Mouse (Mus musculus): ENCODE results near the gene Epha3. TPM values are rescaled to one million over a fixed set of nuclear protein-coding genes. Genes with fewer than 3 reads are reported as not detected.

Epha3 gene
- polyA plus RNA-seq, 1 experiment from 2014 or later: 11.9 TPM

DNA sequence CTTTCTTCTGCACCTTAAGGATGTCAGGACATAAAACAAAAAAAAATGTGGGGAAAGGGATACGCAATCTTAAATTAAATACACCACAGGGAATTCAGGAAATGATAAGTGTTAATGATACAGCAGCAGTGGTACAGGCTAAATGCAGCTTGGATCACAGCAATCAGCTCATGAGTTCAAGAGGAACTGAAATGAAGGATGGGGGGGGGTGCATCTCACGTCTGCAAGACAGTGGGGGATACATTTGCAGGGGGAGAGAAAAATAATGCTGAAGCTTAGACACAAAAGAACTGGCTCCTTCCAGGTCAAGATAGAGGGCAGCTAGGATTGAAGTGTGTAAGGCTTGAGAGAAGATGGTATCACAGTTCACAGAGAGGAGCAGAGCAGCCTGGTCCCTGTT, 42.8 kb downstream of the Epha3 start:
- H3K36me3 ChIP-seq: no peaks in the 10 kb centered on the region
- no peak overlapping the region for H3K4me2 ChIP-seq
- no peaks in the 10 kb centered on the region for H3K9me3 ChIP-seq (replicated peaks)
- H3K27ac ChIP-seq (ENCODE audit: poor library complexity, severe bottlenecking): no peak overlapping the region
- no peaks in the 10 kb centered on the region for H3K27me3 ChIP-seq (replicated peaks)
- no peak overlapping the region for H3K4me3 ChIP-seq
- ATAC-seq (ENCODE audit: insufficient number of reproducible peaks, low FRiP score): no peak
- no peak overlapping the region for H3K9ac ChIP-seq
- whole genome bisulfite sequencing: 52% methylated on average over 2 of the region's 2 CpGs
- H3K4me1 ChIP-seq (replicated peaks): 0 out of 2 replicates have a peak, but pooled peaks cover 4% of the 10 kb centered on the region

DNA sequence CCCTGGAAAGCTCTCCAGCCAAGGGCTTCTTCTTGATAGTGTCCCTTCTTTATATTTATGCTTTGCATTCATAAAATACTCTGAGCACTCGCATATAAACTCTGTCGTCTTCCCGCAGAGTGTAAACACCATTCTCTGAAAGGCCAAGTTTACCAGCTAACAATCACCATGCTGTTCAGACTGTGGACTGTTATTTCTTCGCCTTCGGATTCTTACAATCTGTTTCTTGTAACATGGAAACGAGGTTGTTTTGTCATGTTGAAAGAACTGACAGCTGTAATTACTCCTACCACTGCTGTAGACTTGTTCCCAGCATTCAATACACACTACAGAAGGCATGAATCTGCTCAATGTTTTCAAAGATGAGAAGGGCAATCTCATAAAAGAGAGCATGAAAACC, 46.4 kb downstream of the Epha3 start:
- H3K9ac ChIP-seq: no peak overlapping the region
- no peak for ATAC-seq (ENCODE audit: insufficient number of reproducible peaks, low FRiP score)
- no peak overlapping the region for H3K4me3 ChIP-seq
- H3K4me1 ChIP-seq (replicated peaks): 0 out of 2 replicates have a peak, but pooled peaks cover 4% of the 10 kb centered on the region
- no peak overlapping the region for H3K27ac ChIP-seq (ENCODE audit: poor library complexity, severe bottlenecking)
- no peaks in the 10 kb centered on the region for H3K27me3 ChIP-seq (replicated peaks)
- H3K36me3 ChIP-seq: no peaks in the 10 kb centered on the region
- no peaks in the 10 kb centered on the region for H3K9me3 ChIP-seq (replicated peaks)
- H3K4me2 ChIP-seq: no peak overlapping the region
- WGBS: 57% methylated on average over 6 of the region's 6 CpGs

- H3K27ac ChIP-seq (ENCODE audit: poor library complexity, severe bottlenecking): no peak overlapping the region
These were observed 47.3 kb downstream of the Epha3 start for GRCm38 (mm10) chr16:63816672-63817071.

GRCm38 (mm10) chr16:63809871-63810270, 54.1 kb downstream of the Epha3 start:
- Histone ChIP-seq H3K4me3 (no peak overlapping the region), H3K9me3 (replicated peaks) (no peaks in the 10 kb centered on the region), H3K27ac (ENCODE audit: poor library complexity, severe bottlenecking) (no peak overlapping the region), H3K27me3 (replicated peaks) (no peaks in the 10 kb centered on the region), H3K36me3 (no peaks in the 10 kb centered on the region), H3K4me2 (no peak overlapping the region), H3K4me1 (replicated peaks) (no peaks in the 10 kb centered on the region), H3K9ac (no peak overlapping the region)
- no peak for ATAC-seq (ENCODE audit: insufficient number of reproducible peaks, low FRiP score)
- WGBS: 64% methylated on average over 5 of the region's 5 CpGs

More at GRCm38 (mm10) chr16:63816672-63817071, 47.3 kb downstream of the Epha3 start:
- Histone ChIP-seq H3K27me3 (replicated peaks) (no peaks in the 10 kb centered on the region), H3K9me3 (replicated peaks) (no peaks in the 10 kb centered on the region), H3K9ac (no peak overlapping the region), H3K36me3 (no peaks in the 10 kb centered on the region), H3K4me1 (replicated peaks) (0 out of 2 replicates have a peak, but pooled peaks cover 4% of the 10 kb centered on the region), H3K4me2 (no peak overlapping the region), H3K4me3 (no peak overlapping the region)
- WGBS: 39% methylated on average over 1 of the region's 1 CpGs
- no peak for ATAC-seq (ENCODE audit: insufficient number of reproducible peaks, low FRiP score)

- Histone ChIP-seq H3K4me1 (replicated peaks) (no peaks in the 10 kb centered on the region), H3K27ac (ENCODE audit: poor library complexity, severe bottlenecking) (no peak overlapping the region), H3K4me3 (no peak overlapping the region), H3K9me3 (replicated peaks) (no peaks in the 10 kb centered on the region), H3K36me3 (no peaks in the 10 kb centered on the region), H3K9ac (no peak overlapping the region), H3K27me3 (replicated peaks) (no peaks in the 10 kb centered on the region), H3K4me2 (no peak overlapping the region)
- ATAC-seq (ENCODE audit: insufficient number of reproducible peaks, low FRiP score): no peak
These were observed 55.0 kb downstream of the Epha3 start for GRCm38 (mm10) chr16:63808991-63809390.

- Histone ChIP-seq H3K36me3 (no peaks in the 10 kb centered on the region), H3K27ac (ENCODE audit: poor library complexity, severe bottlenecking) (no peak overlapping the region), H3K9me3 (replicated peaks) (no peaks in the 10 kb centered on the region), H3K4me3 (no peak overlapping the region), H3K9ac (no peak overlapping the region), H3K27me3 (replicated peaks) (no peaks in the 10 kb centered on the region), H3K4me2 (no peak overlapping the region), H3K4me1 (replicated peaks) (no peaks in the 10 kb centered on the region)
- WGBS: 73% methylated on average over 5 of the region's 5 CpGs
- no peak for ATAC-seq (ENCODE audit: insufficient number of reproducible peaks, low FRiP score)
These were observed 57.4 kb downstream of the Epha3 start for GRCm38 (mm10) chr16:63806437-63807129.

DNA sequence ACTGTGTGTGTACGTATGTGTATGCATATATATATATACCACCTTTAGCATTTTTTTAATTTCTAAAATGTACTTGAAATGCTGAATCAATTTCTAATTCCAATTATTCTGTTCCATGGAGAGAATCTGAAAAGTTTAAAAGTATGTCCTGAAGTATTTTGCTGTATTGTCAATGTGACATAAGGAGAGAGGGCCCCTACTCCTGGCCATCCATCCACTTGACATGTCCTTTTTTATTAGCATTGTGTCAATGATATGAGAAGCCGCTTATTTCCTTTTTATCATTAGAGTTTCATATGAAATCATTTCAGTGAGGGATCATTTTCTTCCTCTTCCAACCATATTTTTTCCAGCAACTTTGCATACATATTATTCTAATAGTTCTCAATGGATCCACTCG, 58.0 kb downstream of the Epha3 start:
- no peak overlapping the region for H3K9ac ChIP-seq
- no peaks in the 10 kb centered on the region for H3K9me3 ChIP-seq (replicated peaks)
- no peak overlapping the region for H3K4me2 ChIP-seq
- H3K27me3 ChIP-seq (replicated peaks): no peaks in the 10 kb centered on the region
- no peak overlapping the region for H3K27ac ChIP-seq (ENCODE audit: poor library complexity, severe bottlenecking)
- no peaks in the 10 kb centered on the region for H3K36me3 ChIP-seq
- no peak for ATAC-seq (ENCODE audit: insufficient number of reproducible peaks, low FRiP score)
- H3K4me1 ChIP-seq (replicated peaks): no peaks in the 10 kb centered on the region
- 86% methylated on average over 3 of the region's 3 CpGs for WGBS
- H3K4me3 ChIP-seq: no peak overlapping the region

DNA sequence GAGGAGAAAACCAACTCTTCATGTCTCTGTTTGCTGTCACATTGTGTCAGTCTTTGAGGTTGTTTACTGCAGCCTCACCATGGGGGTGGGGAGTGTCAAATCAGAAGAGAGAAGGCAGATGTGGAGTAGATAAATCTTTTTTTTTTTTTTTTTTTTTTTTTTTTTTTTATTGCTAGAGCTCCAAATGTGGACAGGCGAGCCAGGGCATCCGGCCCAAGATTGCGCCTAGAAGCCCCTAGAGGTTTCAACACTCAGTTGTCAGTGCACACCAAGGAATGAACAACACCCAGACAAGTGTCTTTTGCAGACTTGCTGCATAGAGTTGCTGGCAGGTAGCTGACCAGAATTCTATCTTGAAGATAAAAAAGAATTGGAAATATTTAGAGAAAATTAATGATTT, 62.5 kb downstream of the Epha3 start:
- Histone ChIP-seq H3K4me1 (replicated peaks) (no peaks in the 10 kb centered on the region), H3K27me3 (replicated peaks) (no peaks in the 10 kb centered on the region), H3K9me3 (replicated peaks) (no peaks in the 10 kb centered on the region), H3K4me3 (no peak overlapping the region), H3K36me3 (no peaks in the 10 kb centered on the region), H3K4me2 (no peak overlapping the region), H3K9ac (no peak overlapping the region), H3K27ac (ENCODE audit: poor library complexity, severe bottlenecking) (no peak overlapping the region)
- WGBS: 57% methylated on average over 3 of the region's 3 CpGs
- no peak for ATAC-seq (ENCODE audit: insufficient number of reproducible peaks, low FRiP score)

DNA sequence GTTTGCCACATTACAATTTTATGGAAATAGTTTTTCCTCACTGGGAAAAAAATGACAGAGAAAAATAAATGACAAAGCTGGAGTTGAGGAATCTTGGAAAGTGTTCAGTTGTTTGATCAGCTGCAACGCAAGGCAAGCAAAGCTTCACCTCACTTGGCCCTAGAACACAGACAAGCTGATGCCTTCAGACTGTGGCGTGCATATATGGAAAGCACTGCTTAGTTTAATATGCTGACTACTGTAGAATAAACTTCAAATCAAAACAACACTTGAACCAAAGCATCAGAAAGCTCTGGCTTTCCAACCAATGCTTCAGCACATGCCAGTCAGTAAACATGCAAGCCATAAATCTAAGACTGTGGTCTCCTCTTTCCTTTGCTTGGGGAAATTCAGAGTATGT, 65.6 kb downstream of the Epha3 start:
- H3K4me3 ChIP-seq: no peak overlapping the region
- no peak overlapping the region for H3K4me2 ChIP-seq
- H3K27ac ChIP-seq (ENCODE audit: poor library complexity, severe bottlenecking): no peak overlapping the region
- WGBS: 77% methylated on average over 2 of the region's 2 CpGs
- H3K27me3 ChIP-seq (replicated peaks): no peaks in the 10 kb centered on the region
- no peak for ATAC-seq (ENCODE audit: insufficient number of reproducible peaks, low FRiP score)
- no peaks in the 10 kb centered on the region for H3K4me1 ChIP-seq (replicated peaks)
- H3K9ac ChIP-seq: no peak overlapping the region
- H3K36me3 ChIP-seq: no peaks in the 10 kb centered on the region
- no peaks in the 10 kb centered on the region for H3K9me3 ChIP-seq (replicated peaks)

GRCm38 (mm10) chr16:63794292-63794691, 69.7 kb downstream of the Epha3 start:
- WGBS: 75% methylated on average over 5 of the region's 5 CpGs
- Histone ChIP-seq H3K36me3 (no peaks in the 10 kb centered on the region), H3K4me3 (no peak overlapping the region), H3K27me3 (replicated peaks) (no peaks in the 10 kb centered on the region), H3K9me3 (replicated peaks) (no peaks in the 10 kb centered on the region), H3K4me1 (replicated peaks) (no peaks in the 10 kb centered on the region), H3K27ac (ENCODE audit: poor library complexity, severe bottlenecking) (no peak overlapping the region), H3K9ac (no peak overlapping the region), H3K4me2 (no peak overlapping the region)
- no peak for ATAC-seq (ENCODE audit: insufficient number of reproducible peaks, low FRiP score)

DNA sequence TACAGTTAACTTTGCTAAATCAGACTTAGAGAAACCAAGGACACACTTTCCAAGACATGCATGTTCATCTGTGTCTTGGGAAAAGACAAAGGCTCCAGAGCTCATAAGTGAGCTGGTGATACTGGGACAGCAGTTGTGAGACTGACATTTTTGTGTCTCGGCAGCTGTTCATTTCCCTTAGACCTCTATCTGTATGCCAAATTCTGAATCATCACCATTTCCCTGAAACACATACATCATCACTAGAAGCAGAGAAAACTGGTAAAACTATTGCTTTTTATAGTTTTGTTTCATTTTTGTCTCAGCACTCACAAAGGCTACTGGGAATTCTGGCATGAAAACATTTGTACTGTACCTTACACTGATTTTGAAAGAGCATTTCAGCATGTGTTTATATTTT, 70.2 kb downstream of the Epha3 start:
- 80% methylated on average over 1 of the region's 1 CpGs for WGBS
- no peak for ATAC-seq (ENCODE audit: insufficient number of reproducible peaks, low FRiP score)

GRCm38 (mm10) chr16:63792084-63792483, 71.9 kb downstream of the Epha3 start:
- no peaks in the 10 kb centered on the region for H3K4me1 ChIP-seq (replicated peaks)
- H3K27me3 ChIP-seq (replicated peaks): no peaks in the 10 kb centered on the region
- H3K36me3 ChIP-seq: no peaks in the 10 kb centered on the region
- 72% methylated on average over 2 of the region's 2 CpGs for WGBS
- H3K4me3 ChIP-seq: no peak overlapping the region
- H3K9me3 ChIP-seq (replicated peaks): no peaks in the 10 kb centered on the region
- H3K4me2 ChIP-seq: no peak overlapping the region
- ATAC-seq (ENCODE audit: insufficient number of reproducible peaks, low FRiP score): no peak
- H3K9ac ChIP-seq: no peak overlapping the region
- no peak overlapping the region for H3K27ac ChIP-seq (ENCODE audit: poor library complexity, severe bottlenecking)

More for the DNA sequence above, 70.2 kb downstream of the Epha3 start:
- no peaks in the 10 kb centered on the region for H3K9me3 ChIP-seq (replicated peaks)
- H3K4me3 ChIP-seq: no peak overlapping the region
- H3K9ac ChIP-seq: no peak overlapping the region
- H3K4me1 ChIP-seq (replicated peaks): no peaks in the 10 kb centered on the region
- H3K27me3 ChIP-seq (replicated peaks): no peaks in the 10 kb centered on the region
- no peak overlapping the region for H3K4me2 ChIP-seq
- H3K27ac ChIP-seq (ENCODE audit: poor library complexity, severe bottlenecking): no peak overlapping the region
- H3K36me3 ChIP-seq: no peaks in the 10 kb centered on the region

Measured in heart, embryonic 12.5 days (tissue).